Mouse (Mus musculus) brown adipose tissue, adult 24 weeks (tissue): ENCODE measurements around the gene Gm1673. TPM values are rescaled to one million over a fixed set of nuclear protein-coding genes. Genes with fewer than 3 reads are reported as not detected.
"Not testable (repeated sequence)": the region's sequence is repeated elsewhere in the genome, so short reads cannot be mapped to it uniquely, and the experiment has no call there.

Experiments
- H3K27ac ChIP-seq: fragments of 200-500 bp; replicated peaks from 2 replicates; pipeline ENCODE4 v1.5.1; 2012; ENCODE audit warnings: low read depth, mild to moderate bottlenecking, low read length
- H3K4me1 ChIP-seq: fragments of 200-500 bp; 2 replicates; pipeline ENCODE4 v1.6.1; 2012; ENCODE audit warnings: low read length, mixed read lengths; ENCODE audit not compliant: control insufficient read depth, insufficient read depth, insufficient read length
- H3K4me3 ChIP-seq: fragments of 200-500 bp; 2 replicates; pipeline ENCODE4 v1.5.1; 2012; ENCODE audit warnings: low read depth, mild to moderate bottlenecking, low read length, moderate library complexity; ENCODE audit not compliant: insufficient read depth
- polyA plus RNA-seq: library from polyadenylated mRNA; stranded (reverse); fragments of >200 nt; gene quantifications from 2 replicates; pipeline ENCODE4 v1.2.4, GENCODE M21; 2012; ENCODE audit not compliant: missing spikeins, insufficient read depth, insufficient read length

The Gm1673 gene
- polyA plus RNA-seq, result 2.5 TPM in 1 of 2 replicates, not detected in the other

- no peak within 1 kb of the TSS for H3K27ac ChIP-seq
- no peaks in the 10 kb centered on the region for H3K4me1 ChIP-seq
- H3K4me3 ChIP-seq, result peak within 1 kb of the TSS; percentile 57
These were observed at the start of gene Gm1673 for GRCm38 (mm10) chr5:33983309-33984121. TSS of gene Gm1673 (plus strand) at chr5:33983433.

GRCm38 (mm10) chr5:33934081-33934480 lies 49.2 kb upstream of the Gm1673 start:
- no peak overlapping the region for H3K4me3 ChIP-seq
- no peak overlapping the region for H3K27ac ChIP-seq

GRCm38 (mm10) chr5:33934877-33935276 lies 48.4 kb upstream of the Gm1673 start:
- Histone ChIP-seq H3K4me3 (peak overlapping the region; percentile 11; the same call in 1 of the 2 replicates), H3K27ac (no peak overlapping the region), H3K4me1 (peaks cover 9% of the 10 kb centered on the region)

More at GRCm38 (mm10) chr5:33934081-33934480, 49.2 kb upstream of the Gm1673 start:
- H3K4me1 ChIP-seq, result peaks cover 9% of the 10 kb centered on the region

- Histone ChIP-seq H3K4me3 (peak overlapping the region; percentile 85), H3K27ac (peak overlapping the region; percentile 84), H3K4me1 (peaks cover 9% of the 10 kb centered on the region)
These were observed 47.5 kb upstream of the Gm1673 start for GRCm38 (mm10) chr5:33935700-33936111.

- H3K27ac ChIP-seq, result peak within 1 kb of the TSS; percentile 84
These were observed 47.0 kb upstream of the Gm1673 start, which contains the start of gene Nelfa for GRCm38 (mm10) chr5:33936120-33936707. TSS of gene Nelfa (minus strand) at chr5:33936413.

GRCm38 (mm10) chr5:33937230-33937629 lies 46.0 kb upstream of the Gm1673 start:
- H3K27ac ChIP-seq, result no peak overlapping the region
- no peak overlapping the region for H3K4me3 ChIP-seq
- peaks cover 9% of the 10 kb centered on the region for H3K4me1 ChIP-seq

More at GRCm38 (mm10) chr5:33936120-33936707, 47.0 kb upstream of the Gm1673 start, which contains the start of gene Nelfa:
- Histone ChIP-seq H3K4me1 (peaks cover 9% of the 10 kb centered on the region), H3K4me3 (peak within 1 kb of the TSS; percentile 85)

- no peak overlapping the region for H3K4me3 ChIP-seq
- no peak overlapping the region for H3K27ac ChIP-seq
- H3K4me1 ChIP-seq, result peaks cover 9% of the 10 kb centered on the region
These were observed 44.8 kb upstream of the Gm1673 start for GRCm38 (mm10) chr5:33938448-33938847.

- not testable (repeated sequence) for H3K4me3 ChIP-seq, H3K27ac ChIP-seq, H3K4me1 ChIP-seq
These were observed 36.2 kb upstream of the Gm1673 start for GRCm38 (mm10) chr5:33947035-33947434.

GRCm38 (mm10) chr5:33948314-33948713 lies 34.9 kb upstream of the Gm1673 start:
- Histone ChIP-seq H3K4me1 (no peaks in the 10 kb centered on the region), H3K27ac (no peak overlapping the region), H3K4me3 (no peak overlapping the region)

- peak overlapping the region; percentile 27; the same call in 1 of the 2 replicates for H3K4me3 ChIP-seq
- no peak overlapping the region for H3K27ac ChIP-seq
- H3K4me1 ChIP-seq, result no peaks in the 10 kb centered on the region
These were observed 29.6 kb upstream of the Gm1673 start for GRCm38 (mm10) chr5:33953471-33954185.

GRCm38 (mm10) chr5:33954354-33954753 lies 28.9 kb upstream of the Gm1673 start:
- Histone ChIP-seq H3K27ac (no peak overlapping the region), H3K4me1 (no peaks in the 10 kb centered on the region), H3K4me3 (no peak overlapping the region)

GRCm38 (mm10) chr5:33955868-33956267 lies 27.4 kb upstream of the Gm1673 start:
- Histone ChIP-seq H3K4me1 (peaks cover 8% of the 10 kb centered on the region; the same call in 1 of the 2 replicates), H3K27ac (no peak overlapping the region), H3K4me3 (no peak overlapping the region)

- peak overlapping the region; percentile 78 for H3K27ac ChIP-seq
- peaks cover 14% of the 10 kb centered on the region; the same call in 1 of the 2 replicates for H3K4me1 ChIP-seq
- no peak overlapping the region for H3K4me3 ChIP-seq
These were observed 23.9 kb upstream of the Gm1673 start for GRCm38 (mm10) chr5:33959382-33959781.

GRCm38 (mm10) chr5:33974736-33975135 lies 8.5 kb upstream of the Gm1673 start:
- H3K4me3 ChIP-seq, result no peak overlapping the region
- no peak overlapping the region for H3K27ac ChIP-seq
- no peaks in the 10 kb centered on the region for H3K4me1 ChIP-seq

- Histone ChIP-seq H3K4me3 (no peak overlapping the region), H3K4me1 (no peaks in the 10 kb centered on the region), H3K27ac (no peak overlapping the region)
These were observed 7.0 kb upstream of the Gm1673 start for GRCm38 (mm10) chr5:33976267-33976666.
